Mouse (Mus musculus) B cell, adult (primary cell): ENCODE measurements around the gene Tuba1c. TPM values are rescaled to one million over a fixed set of nuclear protein-coding genes. Genes with fewer than 3 reads are reported as not detected.

Experiments
- total RNA-seq: library from RNA; stranded (reverse); gene quantifications from 4 replicates; pipeline ENCODE4 v1.2.4, GENCODE M21; 2023; ENCODE audit not compliant: inconsistent age

Gene Tuba1c
- 66.8 to 74.7 TPM (median 73.4 TPM) in 4 replicates for total RNA-seq

GRCm38 (mm10) chr15:99029619-99030584, at the start of gene Tuba1c:
Gene Tuba1c, plus strand, starts transcription at chr15:99029891.

GRCm38 (mm10) chr15:99055040-99055439, 25.3 kb downstream of the Tuba1c start, which contains the start of gene Prph:
Gene Prph, plus strand, starts transcription at chr15:99055174.

GRCm38 (mm10) chr15:99074019-99074599, 44.4 kb downstream of the Tuba1c start, which contains the start of gene Troap:
Gene Troap, plus strand, starts transcription at chr15:99074575.

GRCm38 (mm10) chr15:99087253-99088075, 57.8 kb downstream of the Tuba1c start, which contains the start of gene C1ql4:
Gene C1ql4, minus strand, starts transcription at chr15:99087817.

Other genes with a start within 250 kb of the Tuba1c start
- gene Wnt1, start 240.0 kb upstream of the Tuba1c start, total RNA-seq: not detected in 4 replicates
- gene Ddn, start 220.4 kb upstream of the Tuba1c start, total RNA-seq: 0.27 to 0.60 TPM (median 0.48 TPM) in 4 replicates
- 75.5 to 85.9 TPM (median 77.7 TPM) in 4 replicates for gene Prkag1, start 198.4 kb upstream of the Tuba1c start, total RNA-seq
- 168 to 182 TPM (median 176 TPM) in 4 replicates for gene Kmt2d, start 158.7 kb upstream of the Tuba1c start, total RNA-seq
- gene Rhebl1, start 135.4 kb upstream of the Tuba1c start, total RNA-seq: 18.3 to 23.1 TPM (median 21.3 TPM) in 4 replicates
- gene Dhh, start 131.4 kb upstream of the Tuba1c start, total RNA-seq: 0.80 TPM in 1 of 4 replicates, not detected in the others
- 228 to 245 TPM (median 238 TPM) in 4 replicates for gene Lmbr1l, start 111.7 kb upstream of the Tuba1c start, total RNA-seq
- 147 to 162 TPM (median 158 TPM) in 4 replicates for gene Tuba1b, start 95.3 kb upstream of the Tuba1c start, total RNA-seq
- gene Gm49450, start 76.3 kb upstream of the Tuba1c start, total RNA-seq: not detected in 4 replicates
- gene Tuba1a, start 76.2 kb upstream of the Tuba1c start, total RNA-seq: 132 to 146 TPM (median 141 TPM) in 4 replicates
- gene Prph, start 25.3 kb downstream of the Tuba1c start, total RNA-seq: not detected in 4 replicates
- 0.87 to 1.8 TPM (median 1.6 TPM) in 4 replicates for gene Troap, start 44.7 kb downstream of the Tuba1c start, total RNA-seq
- gene C1ql4, start 57.9 kb downstream of the Tuba1c start, total RNA-seq: not detected in 4 replicates
- gene Dnajc22, start 63.3 kb downstream of the Tuba1c start, total RNA-seq: 0.33 TPM in 1 of 4 replicates, not detected in the others
- not detected in 4 replicates for gene Spats2, start 96.0 kb downstream of the Tuba1c start, total RNA-seq
- 1.9 to 3.3 TPM (median 2.3 TPM) in 4 replicates for gene Kcnh3, start 195.0 kb downstream of the Tuba1c start, total RNA-seq
- 127 to 144 TPM (median 141 TPM) in 4 replicates for gene Mcrs1, start 222.1 kb downstream of the Tuba1c start, total RNA-seq